Mouse (Mus musculus) lung, postnatal 10 days (tissue): ENCODE data around the gene Lum.

ENCODE experiments used
- DNase-seq: peaks from one replicate; pipeline ENCODE4 v3.0.0; 2021

Lum gene

GRCm38 (mm10) chr10:97564957-97565856 lies at the start of gene Lum:
Gene Lum (plus strand): TSS chr10:97565128.
- DNase-seq = peak; percentile 12

- no peak for DNase-seq
Measured at GRCm38 (mm10) chr10:97523366-97523765, 41.6 kb upstream of the Lum start.

DNA sequence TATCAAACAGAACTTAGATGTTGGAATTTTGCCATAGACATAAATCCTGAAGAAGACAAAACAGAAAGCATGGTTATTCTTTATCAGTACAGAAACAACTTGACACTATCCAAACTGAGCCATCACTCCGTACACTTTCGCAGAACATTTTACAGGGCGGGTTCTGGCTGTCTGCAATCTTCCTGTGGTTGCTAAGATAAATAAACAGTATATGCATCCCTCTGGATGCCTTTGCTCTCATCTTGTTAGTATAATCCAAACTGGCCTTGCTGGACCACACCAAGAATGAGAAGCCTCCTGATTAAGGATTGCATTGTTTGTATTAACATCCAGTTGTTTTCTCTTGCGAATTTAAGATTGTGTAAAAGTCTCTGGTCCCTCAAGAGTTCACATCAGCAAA lies 29.2 kb upstream of the Lum start:
- no peak for DNase-seq

- DNase-seq = peak; percentile 52
Measured at GRCm38 (mm10) chr10:97536921-97537320, 28.0 kb upstream of the Lum start.

- no peak for DNase-seq
Measured at GRCm38 (mm10) chr10:97538202-97538601, 26.7 kb upstream of the Lum start.

DNA sequence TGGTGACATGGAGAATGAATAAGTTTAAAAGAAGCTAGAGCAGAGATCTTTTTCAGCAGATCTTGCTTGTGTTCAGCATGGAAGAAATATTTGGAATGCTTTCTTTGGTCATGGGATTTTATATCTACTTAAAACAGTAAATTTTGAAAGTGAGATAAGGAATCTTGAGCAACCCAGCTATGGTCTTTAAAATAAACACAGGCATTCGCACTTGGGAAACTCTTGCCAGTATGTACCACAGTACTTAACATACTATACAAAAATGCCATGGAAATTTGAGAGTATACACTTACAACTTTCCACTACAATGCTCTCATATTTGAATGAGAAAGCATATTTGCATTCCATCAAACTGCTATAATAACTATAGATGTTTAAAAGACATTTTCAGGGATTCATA lies 17.2 kb upstream of the Lum start:
- DNase-seq = no peak

DNA sequence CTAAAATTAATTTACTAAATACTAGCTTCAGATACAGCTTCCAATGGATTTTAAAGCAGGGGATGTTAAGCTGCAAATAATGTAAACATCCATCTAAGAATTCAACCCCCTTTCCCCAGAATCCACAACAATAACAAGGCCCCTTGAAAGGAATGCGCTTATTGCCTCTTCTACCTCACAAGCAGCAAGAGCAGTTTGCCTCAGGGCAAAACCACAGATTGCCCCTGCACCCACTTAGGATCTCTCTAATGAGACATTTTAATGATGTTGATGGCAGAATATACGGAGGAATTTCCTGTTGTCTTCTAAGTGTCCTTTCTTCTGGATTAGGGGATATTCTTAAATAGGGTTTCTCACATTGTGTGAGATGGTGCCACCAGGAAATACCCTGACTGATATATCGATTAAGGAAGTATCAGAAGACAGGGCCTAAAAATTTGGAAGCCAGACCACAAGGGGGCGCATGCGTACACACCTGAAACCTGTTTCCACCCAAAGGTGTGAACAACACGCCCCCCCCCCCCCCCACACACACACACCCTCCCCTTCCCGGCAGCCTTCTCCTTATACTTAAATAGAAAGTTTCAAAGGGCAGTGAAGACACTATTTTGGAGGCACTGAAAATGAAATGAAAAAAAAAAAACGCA lies 2.7 kb downstream of the Lum start:
- peak; percentile 11 for DNase-seq

DNA sequence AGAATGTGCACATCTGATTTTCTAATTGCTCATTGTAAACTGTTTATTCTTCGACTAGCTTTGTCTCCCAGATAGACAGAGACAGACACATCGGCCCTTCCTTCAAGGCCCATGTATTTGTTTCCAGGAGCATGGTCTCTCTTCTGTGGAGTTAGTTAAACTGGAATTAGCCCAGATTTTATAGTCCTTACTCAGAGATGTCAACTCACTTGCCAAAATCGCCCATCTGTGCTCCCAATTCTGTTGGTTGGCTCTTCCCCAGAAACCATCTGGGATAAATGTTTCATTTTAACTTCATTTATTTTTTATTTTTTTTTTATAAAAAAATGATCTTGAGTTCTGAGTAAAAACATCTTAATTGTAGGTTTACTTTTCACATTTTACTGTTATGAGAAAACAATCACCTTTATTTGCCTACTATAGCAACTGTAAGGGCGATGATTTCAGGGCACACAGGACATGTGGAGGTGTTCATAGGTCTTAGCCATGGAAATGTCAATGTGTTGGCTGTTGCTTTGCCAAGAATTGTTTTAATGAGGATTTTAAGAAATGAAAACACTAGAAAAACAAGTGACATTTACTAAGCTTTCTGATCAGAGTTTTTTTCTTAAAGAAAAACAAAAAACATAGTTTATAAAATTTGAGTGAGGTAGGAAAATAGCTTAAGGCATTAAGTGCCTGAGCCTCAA lies 17.8 kb downstream of the Lum start:
- no peak for DNase-seq

DNA sequence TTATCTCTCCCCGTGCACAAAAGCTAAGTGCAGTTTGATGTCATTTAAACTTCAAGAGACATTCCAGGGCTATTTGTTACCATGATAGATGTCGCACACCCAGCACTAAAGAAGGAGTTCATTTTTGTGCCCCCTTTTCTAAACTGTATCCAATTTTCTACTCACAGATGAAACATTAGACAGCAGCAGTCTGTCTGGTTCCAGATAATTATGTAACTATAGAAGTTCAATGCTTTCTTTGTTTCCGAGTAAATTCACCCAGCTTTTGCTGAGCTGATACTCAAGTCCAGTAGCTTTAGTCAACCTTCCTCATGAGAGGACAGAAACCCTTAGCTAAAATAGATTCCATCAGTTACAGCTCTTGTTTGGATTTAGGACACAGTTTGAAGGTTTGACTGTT lies 19.2 kb downstream of the Lum start:
- no peak for DNase-seq

DNA sequence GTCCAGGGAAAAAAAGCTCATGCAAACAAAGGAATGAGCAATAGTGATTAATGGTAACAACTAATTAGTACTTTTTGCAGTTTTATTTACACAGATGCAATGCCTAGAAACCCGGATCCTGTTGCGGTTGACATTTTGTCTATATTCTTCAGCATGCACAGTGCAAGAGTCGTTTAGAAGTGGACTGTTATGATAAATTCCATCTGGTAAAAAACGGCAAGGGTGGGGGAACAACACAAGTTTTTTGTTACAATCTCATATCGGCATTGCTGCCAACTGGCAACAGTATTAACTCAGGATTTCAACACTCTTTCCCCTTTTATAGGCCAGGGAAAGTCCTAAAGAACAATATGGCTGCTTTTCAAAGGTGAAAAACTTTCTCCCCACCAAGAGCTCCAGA lies 22.2 kb downstream of the Lum start:
- DNase-seq = peak; percentile 43

GRCm38 (mm10) chr10:97589574-97589973 lies 24.6 kb downstream of the Lum start:
- no peak for DNase-seq

DNA sequence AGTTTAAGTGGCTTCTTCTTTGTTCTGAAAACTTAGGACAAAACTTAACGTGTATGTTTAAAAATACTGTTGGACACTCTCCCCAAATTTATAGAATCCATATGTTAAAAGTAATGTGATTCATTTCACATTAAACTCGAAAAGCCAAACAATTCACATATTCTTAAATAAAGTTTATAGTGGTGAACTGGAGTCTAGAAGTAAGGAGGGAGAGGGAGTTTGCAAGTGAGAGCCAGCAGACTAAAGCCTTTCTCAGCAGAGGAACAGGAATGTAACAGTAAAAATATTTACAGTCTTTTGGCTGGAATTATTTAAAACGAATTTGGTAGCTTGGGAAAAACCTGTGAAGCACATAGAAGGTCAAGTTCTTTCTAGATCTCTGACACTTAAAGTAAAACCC lies 26.1 kb downstream of the Lum start:
- no peak for DNase-seq

GRCm38 (mm10) chr10:97591685-97592084 lies 26.8 kb downstream of the Lum start:
- DNase-seq = no peak

DNA sequence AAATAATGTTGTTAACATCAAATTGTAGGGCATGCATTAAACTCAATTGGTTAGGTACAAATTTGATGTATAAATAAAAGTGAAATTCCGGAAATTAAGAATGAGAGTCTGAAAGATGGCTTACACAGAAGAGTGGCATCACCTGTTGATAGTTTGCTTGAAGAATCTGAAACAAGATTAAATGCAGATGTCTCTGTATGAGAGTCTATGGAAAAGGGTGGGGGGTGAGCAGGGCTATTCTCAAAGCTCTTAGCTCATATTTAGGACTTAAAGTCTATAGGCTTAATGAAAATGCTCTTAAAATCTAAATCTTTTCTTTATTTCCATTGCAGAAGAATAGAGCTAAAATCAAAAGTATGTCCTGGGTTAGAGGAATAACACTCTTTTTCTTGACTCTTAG lies 30.8 kb downstream of the Lum start:
- DNase-seq = no peak

GRCm38 (mm10) chr10:97601744-97602143 lies 36.8 kb downstream of the Lum start:
- no peak for DNase-seq

- no peak for DNase-seq
Measured at GRCm38 (mm10) chr10:97603256-97603655, 38.3 kb downstream of the Lum start.

DNA sequence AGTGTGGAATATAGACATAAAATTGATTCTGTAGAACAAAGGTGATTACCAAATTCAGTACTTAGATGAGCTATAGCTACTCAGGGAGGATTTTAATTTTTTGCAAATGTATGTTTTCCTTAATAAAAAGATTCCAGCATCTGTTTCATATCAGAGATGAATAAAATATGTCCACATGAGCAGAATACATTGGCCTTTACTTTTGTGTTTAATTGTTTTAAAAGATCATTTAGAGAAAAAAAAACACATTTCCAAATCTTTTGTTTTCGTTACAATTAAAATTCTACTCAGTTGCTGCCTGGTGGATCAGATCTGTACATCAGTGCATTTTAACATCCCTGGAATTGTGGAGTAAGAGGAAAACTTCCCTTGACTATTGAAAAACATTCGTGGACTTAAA lies 41.7 kb downstream of the Lum start, which contains the start of gene Kera:
Gene Kera (plus strand): TSS at position 301 of the 400 bp plus-strand sequence.
- DNase-seq = no peak
